Mouse (Mus musculus) liver, embryonic 13.5 days (tissue): ENCODE measurements around the gene Cfap73. TPM values are rescaled to one million over a fixed set of nuclear protein-coding genes. Genes with fewer than 3 reads are reported as not detected.

Experiments
- ATAC-seq: fragments of 200-750 bp; cut with Nextera tagmentation; 2 replicates; pipeline ENCODE4 v1.8.0; 2017; ENCODE audit warnings: low read depth, mild to moderate bottlenecking, moderate number of reproducible peaks, moderate library complexity
- DNase-seq: peaks from one replicate; pipeline ENCODE4 v3.0.0; 2022
- H3K27ac ChIP-seq: fragments of 300-500 bp; sonication (generic); 2 replicates; pipeline ENCODE4 v1.5.1; 2015; ENCODE audit warnings: moderate library complexity, mild to moderate bottlenecking, inconsistent platforms
- H3K27me3 ChIP-seq: fragments of 300-500 bp; sonication (generic); 2 replicates; pipeline ENCODE4 v1.6.1; 2015; ENCODE audit warnings: mild to moderate bottlenecking, inconsistent platforms
- H3K36me3 ChIP-seq: fragments of 300-500 bp; sonication (generic); 2 replicates; pipeline ENCODE4 v1.6.1; 2015; ENCODE audit warnings: mild to moderate bottlenecking, inconsistent platforms
- H3K4me1 ChIP-seq: fragments of 300-500 bp; sonication (generic); replicated peaks from 2 replicates; pipeline ENCODE4 v1.6.1; 2015; ENCODE audit warnings: inconsistent platforms
- H3K4me2 ChIP-seq: fragments of 300-500 bp; sonication (generic); 2 replicates; pipeline ENCODE4 v1.6.1; 2015; ENCODE audit warnings: inconsistent platforms, mild to moderate bottlenecking, moderate library complexity
- H3K4me3 ChIP-seq: fragments of 300-500 bp; sonication (generic); replicated peaks from 2 replicates; pipeline ENCODE4 v1.5.1; 2015; ENCODE audit warnings: mild to moderate bottlenecking, inconsistent platforms
- H3K9ac ChIP-seq: fragments of 300-500 bp; sonication (generic); 2 replicates; pipeline ENCODE4 v1.6.1; 2015; ENCODE audit warnings: mild to moderate bottlenecking, inconsistent platforms
- H3K9me3 ChIP-seq: fragments of 300-500 bp; sonication (generic); replicated peaks from 2 replicates; pipeline ENCODE4 v1.6.1; 2016; ENCODE audit warnings: inconsistent platforms
- WGBS: fragments of 180-500 bp; shearing (Covaris S2); methylation state at CpG from one replicate; pipeline ENCODE4 v1.1.7; 2015; ENCODE audit not compliant: insufficient replicate concordance; 5-methylcytosine and 5-hydroxymethylcytosine counted together
- polyA plus RNA-seq: library from polyadenylated mRNA; unstranded; fragments of >200 nt; fragmentation: Nextera tagmentation; extraction: Ambion mirVana; gene quantifications from 2 replicates; pipeline ENCODE4 v1.2.1, GENCODE M21; 2015

Gene Cfap73
- polyA plus RNA-seq, 1 experiment from 2014 or later = not detected

DNA sequence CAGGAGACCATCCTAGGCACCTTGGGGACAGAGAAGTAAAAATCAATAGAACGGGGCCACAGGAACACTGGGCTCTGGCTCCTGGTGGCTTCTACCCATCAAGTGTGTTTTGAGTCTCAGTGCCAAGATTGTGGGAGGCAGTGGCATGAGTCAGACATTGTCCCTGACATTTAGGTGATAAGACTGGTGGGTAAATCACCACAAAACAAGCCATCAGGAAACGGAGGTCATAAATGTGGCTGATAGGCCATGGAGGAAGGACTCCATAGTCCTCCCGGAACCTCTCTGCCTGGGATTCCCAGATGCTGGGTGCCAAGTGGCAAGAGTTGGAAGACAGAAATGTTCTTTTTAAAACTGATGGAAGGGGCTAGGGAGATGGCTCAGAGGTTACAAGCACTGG, 10.2 kb upstream of the Cfap73 start:
- no peak for ATAC-seq
- DNase-seq = no peak
- H3K27ac ChIP-seq = no peak overlapping the region
- no peak overlapping the region for H3K4me3 ChIP-seq
- WGBS = 23% methylated on average over 3 of the region's 3 CpGs
- no peaks in the 10 kb centered on the region for H3K9me3 ChIP-seq
- no peak overlapping the region for H3K4me2 ChIP-seq
- no peak overlapping the region for H3K9ac ChIP-seq
- H3K27me3 ChIP-seq = peaks cover 50% of the 10 kb centered on the region
- H3K4me1 ChIP-seq = peaks cover 20% of the 10 kb centered on the region
- no peaks in the 10 kb centered on the region for H3K36me3 ChIP-seq

DNA sequence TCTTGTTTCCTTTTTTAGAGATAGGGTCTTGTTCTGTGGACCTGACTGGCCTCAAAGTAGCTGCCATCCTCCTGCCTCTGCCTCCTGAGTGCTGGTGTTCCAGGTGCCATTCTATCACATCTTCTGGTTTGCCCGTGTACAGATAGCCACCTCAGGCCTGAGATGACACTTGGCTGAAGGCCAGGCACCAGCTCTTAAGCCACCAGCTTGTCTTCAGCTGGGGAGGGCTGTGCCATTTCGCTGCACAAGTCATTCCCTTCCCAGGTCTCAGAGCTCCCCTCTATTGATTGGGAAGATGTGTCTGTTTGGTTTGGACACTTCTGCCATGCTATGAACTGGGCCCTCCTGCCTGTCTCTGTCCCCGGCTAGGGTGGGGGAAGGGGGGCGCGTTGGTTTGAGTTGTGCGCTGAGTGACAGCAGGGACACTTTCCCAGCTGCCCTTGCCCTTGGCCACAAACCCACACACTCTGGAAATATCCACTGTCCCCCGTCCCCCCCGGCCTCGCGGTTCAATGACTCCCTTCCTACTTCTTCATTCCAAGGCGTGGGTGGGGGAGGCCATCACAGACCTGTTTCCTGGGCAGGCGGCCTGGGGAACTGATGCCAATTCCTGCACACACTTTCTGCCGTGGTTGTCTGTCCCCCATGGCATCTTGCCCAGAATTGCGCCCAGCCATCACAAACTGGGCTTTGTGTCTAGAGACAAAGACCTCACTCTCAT, 9.5 kb upstream of the Cfap73 start:
- peaks cover 13% of the 10 kb centered on the region for H3K4me1 ChIP-seq
- H3K4me3 ChIP-seq = no peak overlapping the region
- no peak overlapping the region for H3K9ac ChIP-seq
- H3K4me2 ChIP-seq = no peak overlapping the region
- no peaks in the 10 kb centered on the region for H3K36me3 ChIP-seq
- no peak overlapping the region for H3K27ac ChIP-seq
- H3K27me3 ChIP-seq = peaks cover 43% of the 10 kb centered on the region
- H3K9me3 ChIP-seq = no peaks in the 10 kb centered on the region
- ATAC-seq (no peak), DNase-seq (no peak)
- 17% methylated on average over 14 of the region's 14 CpGs for WGBS

DNA sequence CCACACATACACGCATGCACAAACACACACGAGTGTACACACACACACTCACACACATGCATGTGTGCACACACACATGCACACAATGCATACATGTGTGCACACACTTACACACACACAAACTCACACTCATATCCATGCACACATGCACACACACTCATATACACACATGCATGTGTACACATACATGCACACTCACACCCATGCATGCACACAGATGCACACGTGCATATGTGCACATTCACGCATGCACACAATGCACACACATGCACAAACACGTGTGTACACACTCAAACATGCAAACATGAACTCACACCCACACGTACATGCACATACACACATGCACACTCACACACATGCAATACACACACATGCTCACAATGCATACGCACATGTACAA, 6.1 kb upstream of the Cfap73 start:
- Histone ChIP-seq H3K27ac (no peak overlapping the region), H3K36me3 (no peaks in the 10 kb centered on the region), H3K4me3 (no peak overlapping the region), H3K4me1 (peaks cover 4% of the 10 kb centered on the region; the same call in 1 of the 2 replicates), H3K9ac (no peak overlapping the region), H3K4me2 (no peak overlapping the region), H3K27me3 (peaks cover 18% of the 10 kb centered on the region), H3K9me3 (no peaks in the 10 kb centered on the region)
- DNase-seq (no peak), ATAC-seq (no peak)
- WGBS = 72% methylated on average over 7 of the region's 7 CpGs

GRCm38 (mm10) chr5:120635633-120636032, 1.6 kb upstream of the Cfap73 start:
- no peak overlapping the region for H3K27ac ChIP-seq
- WGBS = 70% methylated on average over 5 of the region's 5 CpGs
- H3K4me1 ChIP-seq = no peaks in the 10 kb centered on the region
- peaks cover 5% of the 10 kb centered on the region; the same call in 1 of the 2 replicates for H3K9me3 ChIP-seq
- ATAC-seq = no peak
- H3K4me3 ChIP-seq = no peak overlapping the region
- no peak overlapping the region for H3K4me2 ChIP-seq
- no peaks in the 10 kb centered on the region for H3K36me3 ChIP-seq
- H3K9ac ChIP-seq = no peak overlapping the region
- peaks cover 35% of the 10 kb centered on the region for H3K27me3 ChIP-seq
- no peak for DNase-seq

DNA sequence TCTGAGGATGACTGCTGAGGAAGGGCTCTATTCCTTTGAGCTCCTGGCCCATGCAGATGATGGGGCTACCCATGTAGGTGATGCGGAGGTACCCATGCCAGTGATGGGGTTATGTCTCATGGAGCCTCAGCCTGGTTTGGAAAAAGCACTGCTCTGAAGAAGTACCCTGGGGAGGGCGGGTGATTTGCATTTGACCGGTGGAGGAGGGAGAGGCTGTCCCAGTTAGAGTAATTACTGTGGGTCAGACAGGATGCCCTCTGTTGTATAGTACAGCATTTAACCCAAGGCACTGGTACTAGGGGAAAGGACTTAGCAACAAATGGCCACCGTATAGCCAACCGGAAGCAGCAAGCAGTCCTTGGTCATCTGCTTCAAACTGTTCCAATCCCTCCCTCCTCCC, 825 bp upstream of the Cfap73 start:
- Histone ChIP-seq H3K27ac (no peak overlapping the region), H3K27me3 (peaks cover 42% of the 10 kb centered on the region), H3K4me3 (no peak overlapping the region), H3K36me3 (no peaks in the 10 kb centered on the region), H3K9me3 (peaks cover 5% of the 10 kb centered on the region; the same call in 1 of the 2 replicates), H3K9ac (no peak overlapping the region), H3K4me1 (no peaks in the 10 kb centered on the region), H3K4me2 (no peak overlapping the region)
- WGBS = 41% methylated on average over 5 of the region's 5 CpGs
- ATAC-seq = no peak
- DNase-seq = no peak

DNA sequence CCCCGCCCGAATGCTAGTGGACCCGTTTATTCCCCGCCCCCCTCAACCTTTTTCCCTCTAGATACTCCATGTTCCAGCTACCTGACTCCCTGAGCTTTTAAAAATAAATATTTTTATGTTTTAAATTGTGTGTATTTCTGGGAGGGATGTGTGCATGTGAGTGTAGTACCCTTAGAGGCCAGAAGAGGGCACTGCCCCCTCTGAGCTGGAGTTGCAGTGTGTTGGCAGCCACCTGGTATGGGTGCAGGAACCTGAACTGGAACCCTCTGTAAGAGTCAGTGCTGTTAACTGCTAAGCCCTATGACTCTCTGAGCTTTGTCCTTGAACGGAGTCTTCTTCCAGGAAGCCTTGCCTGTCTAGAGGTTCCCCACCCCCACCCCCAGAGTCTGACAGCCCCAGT, 2.1 kb downstream of the Cfap73 start:
- DNase-seq = no peak
- Histone ChIP-seq H3K4me1 (peaks cover 10% of the 10 kb centered on the region), H3K9me3 (peaks cover 5% of the 10 kb centered on the region; the same call in 1 of the 2 replicates), H3K4me3 (no peak overlapping the region), H3K27ac (no peak overlapping the region), H3K36me3 (peaks cover 13% of the 10 kb centered on the region), H3K27me3 (peaks cover 49% of the 10 kb centered on the region), H3K4me2 (no peak overlapping the region), H3K9ac (no peak overlapping the region)
- WGBS = 70% methylated on average over 5 of the region's 5 CpGs
- no peak for ATAC-seq

DNA sequence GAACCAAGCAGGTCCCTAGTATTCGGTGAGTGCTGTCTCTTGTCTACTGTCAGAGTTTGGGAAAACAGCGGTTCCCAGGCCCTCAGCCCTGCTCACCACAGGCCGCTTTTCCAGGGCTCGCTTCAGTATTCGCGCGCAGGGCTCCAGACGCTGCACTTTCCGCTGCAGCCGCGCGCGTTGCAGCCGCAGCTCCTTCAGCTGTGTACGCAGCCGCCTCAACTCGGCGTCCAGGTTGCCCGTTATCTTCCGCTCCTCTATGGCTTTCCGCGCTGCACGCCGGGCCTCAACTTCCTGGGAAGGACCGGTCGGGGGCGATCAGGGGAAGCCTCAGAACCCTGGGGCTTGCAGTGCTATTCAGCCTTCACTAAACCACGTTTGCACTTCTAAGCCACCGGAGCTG, 2.9 kb downstream of the Cfap73 start:
- Histone ChIP-seq H3K4me2 (peak overlapping the region; percentile 28; the same call in 1 of the 2 replicates), H3K27ac (no peak overlapping the region)

DNA sequence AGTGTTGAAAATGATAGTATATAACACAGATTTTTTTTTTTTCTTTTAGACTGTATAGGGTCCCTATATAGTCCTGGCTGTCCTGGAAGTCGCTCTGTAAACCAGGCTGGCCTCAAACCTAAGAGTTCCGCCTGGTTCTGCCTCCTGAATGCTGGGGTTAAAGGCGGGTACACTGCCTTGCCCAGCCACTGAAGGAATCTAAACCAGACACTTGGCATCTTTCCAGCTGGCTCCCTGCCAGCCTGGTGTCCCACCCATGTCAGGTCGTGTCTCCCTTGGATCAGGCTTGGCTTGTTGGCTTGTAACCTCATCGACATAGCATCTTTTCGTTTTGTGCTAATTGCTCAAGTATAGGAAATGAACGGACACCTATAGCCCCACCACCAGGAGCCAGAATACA, 5.4 kb downstream of the Cfap73 start:
- no peak overlapping the region for H3K4me3 ChIP-seq
- DNase-seq = no peak
- peaks cover 37% of the 10 kb centered on the region for H3K27me3 ChIP-seq
- H3K4me1 ChIP-seq = peaks cover 10% of the 10 kb centered on the region
- H3K27ac ChIP-seq = no peak overlapping the region
- H3K9me3 ChIP-seq = peaks cover 5% of the 10 kb centered on the region; the same call in 1 of the 2 replicates
- H3K36me3 ChIP-seq = peaks cover 46% of the 10 kb centered on the region
- no peak overlapping the region for H3K9ac ChIP-seq
- no peak overlapping the region for H3K4me2 ChIP-seq
- ATAC-seq = no peak
- 61% methylated on average over 7 of the region's 7 CpGs for WGBS

More for the DNA sequence above, 2.9 kb downstream of the Cfap73 start:
- Histone ChIP-seq H3K4me1 (peaks cover 10% of the 10 kb centered on the region), H3K9me3 (peaks cover 5% of the 10 kb centered on the region; the same call in 1 of the 2 replicates), H3K4me3 (no peak overlapping the region), H3K27me3 (peaks cover 49% of the 10 kb centered on the region), H3K9ac (no peak overlapping the region), H3K36me3 (peaks cover 21% of the 10 kb centered on the region)
- DNase-seq (no peak), ATAC-seq (no peak)
- 7% methylated on average over 29 of the region's 29 CpGs for WGBS

DNA sequence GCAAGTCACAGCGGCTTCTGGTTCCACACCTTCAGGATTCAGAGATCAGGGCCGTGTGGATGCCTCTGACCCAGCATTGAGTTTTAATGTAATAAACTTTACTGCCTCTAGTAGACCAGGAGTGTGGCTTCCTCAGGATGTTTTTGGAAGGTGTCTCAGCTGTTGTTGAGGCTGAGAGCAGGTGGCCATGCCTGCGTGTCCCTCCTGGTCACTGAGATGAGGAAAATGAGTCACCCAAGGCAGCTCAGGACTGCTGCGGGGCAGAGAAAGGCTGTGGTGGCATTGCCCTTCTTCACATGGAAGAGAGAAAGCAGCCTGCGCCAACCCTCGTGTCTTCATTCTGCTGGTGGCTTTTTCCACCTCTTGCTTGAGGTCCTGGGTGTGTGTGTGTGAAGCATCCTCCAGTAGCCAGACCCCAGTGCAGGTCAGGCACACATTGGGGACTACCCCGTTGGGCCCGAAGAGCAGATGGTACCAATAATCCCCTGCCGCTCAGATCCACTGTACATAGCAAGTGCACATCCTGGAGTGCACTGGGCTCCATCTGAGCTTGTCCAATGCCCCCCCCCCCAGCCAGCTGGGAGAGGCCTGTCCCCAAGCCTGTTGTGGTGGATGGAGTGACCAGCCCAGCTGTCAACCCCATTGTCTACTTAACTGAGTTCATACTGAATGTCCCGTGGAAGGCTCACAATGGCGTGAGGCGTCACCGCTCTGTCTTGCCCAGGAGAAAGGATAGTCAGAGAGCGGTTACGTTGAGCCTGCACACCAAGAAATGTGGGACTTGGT, 6.3 kb downstream of the Cfap73 start:
- H3K9ac ChIP-seq = no peak overlapping the region
- H3K4me1 ChIP-seq = peaks cover 10% of the 10 kb centered on the region
- no peak for DNase-seq
- H3K4me3 ChIP-seq = no peak overlapping the region
- H3K27me3 ChIP-seq = peaks cover 35% of the 10 kb centered on the region
- H3K36me3 ChIP-seq = peaks cover 55% of the 10 kb centered on the region
- no peak overlapping the region for H3K4me2 ChIP-seq
- no peak overlapping the region for H3K27ac ChIP-seq
- peaks cover 5% of the 10 kb centered on the region; the same call in 1 of the 2 replicates for H3K9me3 ChIP-seq
- 86% methylated on average over 15 of the region's 15 CpGs for WGBS
- no peak for ATAC-seq

DNA sequence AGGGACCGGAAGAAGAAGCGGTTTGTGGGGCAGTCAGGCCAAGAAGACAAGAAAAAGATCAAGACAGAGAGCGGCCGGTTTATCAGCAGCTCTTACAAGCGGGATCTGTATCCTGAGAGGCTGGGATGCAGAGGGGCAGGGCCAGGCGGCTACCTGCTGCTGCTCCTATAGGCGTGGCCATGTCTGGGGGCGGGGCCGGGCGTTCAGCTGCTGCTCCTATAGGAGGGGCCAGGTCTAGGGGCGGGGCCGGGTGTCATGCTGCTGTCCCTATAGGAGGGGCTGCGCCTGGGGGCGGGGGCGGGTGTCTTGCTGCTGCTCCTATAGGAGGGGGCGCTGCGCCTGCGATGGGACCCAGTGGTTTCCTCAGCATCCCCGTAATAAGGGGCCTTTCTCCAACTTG, 7.6 kb downstream of the Cfap73 start:
- peaks cover 68% of the 10 kb centered on the region for H3K36me3 ChIP-seq
- no peak overlapping the region for H3K4me3 ChIP-seq
- H3K27me3 ChIP-seq = peaks cover 22% of the 10 kb centered on the region
- WGBS = 59% methylated on average over 19 of the region's 19 CpGs
- peaks cover 10% of the 10 kb centered on the region for H3K4me1 ChIP-seq
- H3K27ac ChIP-seq = no peak overlapping the region
- peak; percentile 33 for DNase-seq
- no peak overlapping the region for H3K9ac ChIP-seq
- no peaks in the 10 kb centered on the region for H3K9me3 ChIP-seq
- H3K4me2 ChIP-seq = no peak overlapping the region
- peak; percentile 70 for ATAC-seq

GRCm38 (mm10) chr5:120624427-120624826, 9.6 kb downstream of the Cfap73 start:
- DNase-seq = no peak
- no peak overlapping the region for H3K4me2 ChIP-seq
- H3K27me3 ChIP-seq = 0 out of 2 replicates have a peak, but pooled peaks cover 2% of the 10 kb centered on the region
- 81% methylated on average over 10 of the region's 10 CpGs for WGBS
- no peaks in the 10 kb centered on the region for H3K9me3 ChIP-seq
- no peak for ATAC-seq
- H3K4me3 ChIP-seq = no peak overlapping the region
- H3K9ac ChIP-seq = no peak overlapping the region
- no peak overlapping the region for H3K27ac ChIP-seq
- peaks cover 10% of the 10 kb centered on the region for H3K4me1 ChIP-seq
- H3K36me3 ChIP-seq = peaks cover 88% of the 10 kb centered on the region
